Mouse (Mus musculus): ENCODE data around the gene Ccdc47.

GRCm38 (mm10) chr11:106255174-106255573 lies 39.0 kb upstream of the Ccdc47 start:
- no peak for TF ChIP-seq CTCF (conservative IDR thresholded peaks at IDR 0.05; ENCODE audit: low read length)
- no peak for TF ChIP-seq NANOG (IDR thresholded peaks at IDR 0.05; ENCODE audit: borderline replicate concordance, low read length)
